Mouse (Mus musculus) urinary bladder, adult 18-20 months (tissue): ENCODE measurements around the gene Smad9.

Source experiments
- DNase-seq, 2 experiments: peaks; one replicate each; pipeline ENCODE4 v3.0.0; 2022; ENCODE audit warnings: low spot score in 2 of 2, mixed read lengths in 2 of 2

Gene Smad9

DNA sequence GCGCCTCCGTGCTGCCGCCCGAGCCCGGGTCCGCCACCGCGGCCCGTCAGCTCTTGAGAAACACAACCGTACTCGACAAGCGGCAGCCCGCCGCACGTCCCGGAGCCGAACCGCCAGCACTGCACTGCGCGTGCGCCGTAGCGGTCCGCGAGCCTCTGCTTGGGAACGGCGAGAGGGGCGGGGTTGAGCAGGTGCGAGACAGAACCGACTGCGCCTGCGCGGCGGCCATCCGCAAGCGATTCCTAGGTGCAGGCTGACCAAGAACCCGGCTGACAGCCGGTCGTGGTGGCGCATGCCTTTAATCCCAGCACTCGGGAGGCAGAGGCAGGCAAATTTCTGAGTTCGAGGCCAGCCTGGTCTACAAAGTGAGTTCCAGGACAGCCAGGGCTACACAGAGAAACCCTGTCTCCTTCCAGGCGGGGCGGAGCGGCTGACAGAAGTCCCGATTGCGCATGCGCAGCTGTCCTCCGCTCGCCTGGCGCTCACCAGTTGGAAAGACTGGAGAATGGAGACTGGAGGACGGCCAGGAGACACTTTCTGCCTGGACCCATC lies 52.4 kb downstream of the Smad9 start, which contains the start of gene Rfxap:
Gene Rfxap, minus strand, starts transcription at position 126 of the 552 bp plus-strand sequence.
- DNase-seq = peak; percentile 89 to 92

DNA sequence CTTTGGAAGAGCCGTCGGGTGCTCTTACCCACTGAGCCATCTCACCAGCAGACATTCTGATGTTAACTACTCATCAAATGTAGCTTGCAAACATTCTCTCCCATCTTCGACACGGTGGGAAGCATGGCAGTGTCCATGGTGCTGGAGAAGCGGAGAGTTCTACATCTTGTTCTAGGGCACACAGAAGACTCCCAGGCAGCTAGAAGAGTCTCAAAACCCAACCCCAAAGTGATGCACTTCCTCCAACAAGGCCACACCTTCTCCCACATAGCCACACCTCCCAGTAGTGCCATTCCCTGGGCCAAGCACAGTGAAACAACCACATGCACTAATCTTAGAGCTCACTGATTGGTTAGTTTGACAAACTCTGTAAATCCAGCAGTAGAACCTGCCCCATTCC lies 53.7 kb downstream of the Smad9 start:
- DNase-seq = no peak

DNA sequence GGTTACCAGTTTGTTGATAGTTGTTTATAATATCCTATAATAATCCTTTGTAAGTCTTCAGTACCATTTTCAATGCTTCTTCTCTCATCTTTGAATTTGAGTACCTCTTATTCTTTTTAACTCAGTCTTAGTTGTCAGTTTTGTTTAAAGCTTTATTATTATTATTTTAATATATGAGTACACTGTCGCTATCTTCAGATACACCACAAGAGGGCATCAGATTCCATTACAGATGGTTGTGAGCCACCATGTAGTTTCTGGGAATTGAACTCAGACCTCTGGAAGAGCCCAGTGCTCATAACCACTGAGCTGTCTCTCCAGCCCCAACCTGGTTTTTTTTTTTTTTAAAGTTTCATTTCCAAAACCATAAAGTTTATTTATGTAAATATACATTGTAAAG lies 56.2 kb downstream of the Smad9 start:
- no peak for DNase-seq

DNA sequence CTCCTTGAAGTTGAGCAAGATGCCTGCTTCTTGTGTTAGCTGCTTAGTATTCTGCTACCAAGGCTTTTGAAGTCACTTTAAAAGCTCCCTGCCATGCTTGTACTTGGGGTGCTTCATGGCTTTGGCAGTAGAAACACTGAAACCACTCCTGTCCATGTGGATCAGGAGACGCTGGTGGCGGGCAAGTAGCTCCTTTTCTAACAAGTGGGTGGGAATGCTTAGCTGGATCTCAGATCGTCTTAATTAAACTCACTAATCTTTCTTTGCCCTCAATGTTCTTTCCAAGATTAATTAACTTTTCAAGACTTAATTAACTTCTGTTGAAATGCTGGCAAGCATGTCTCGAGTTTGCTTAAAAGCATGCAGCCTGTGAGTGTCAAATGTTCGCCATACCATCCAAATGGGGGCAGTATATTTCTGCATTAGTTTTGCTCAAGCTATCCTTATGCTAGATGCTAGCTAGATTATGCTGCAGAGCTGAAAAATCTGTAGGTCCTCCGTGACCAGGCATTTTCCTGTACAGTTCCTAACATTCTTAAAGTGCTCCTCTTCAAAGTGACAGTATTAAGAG lies 58.1 kb downstream of the Smad9 start:
- no peak for DNase-seq

DNA sequence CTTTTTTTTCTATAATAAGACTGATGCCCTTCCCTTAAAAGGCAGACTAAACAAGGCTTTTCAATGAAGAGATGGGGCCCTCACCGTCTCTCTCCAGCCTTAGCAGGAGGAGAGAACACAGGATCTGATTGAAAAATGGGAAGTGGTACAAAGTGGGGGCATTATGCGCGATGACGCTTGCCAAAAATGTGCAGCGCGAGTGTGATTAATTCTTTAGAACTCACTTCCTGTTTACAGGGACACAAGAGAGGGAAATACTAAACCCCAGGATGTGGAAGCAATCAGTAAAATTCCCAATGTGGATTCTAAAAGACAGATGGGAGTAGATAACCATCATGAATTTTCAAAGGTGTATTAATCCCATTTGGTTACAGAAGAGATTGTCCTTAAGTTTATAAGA lies 59.2 kb downstream of the Smad9 start:
- no peak for DNase-seq

DNA sequence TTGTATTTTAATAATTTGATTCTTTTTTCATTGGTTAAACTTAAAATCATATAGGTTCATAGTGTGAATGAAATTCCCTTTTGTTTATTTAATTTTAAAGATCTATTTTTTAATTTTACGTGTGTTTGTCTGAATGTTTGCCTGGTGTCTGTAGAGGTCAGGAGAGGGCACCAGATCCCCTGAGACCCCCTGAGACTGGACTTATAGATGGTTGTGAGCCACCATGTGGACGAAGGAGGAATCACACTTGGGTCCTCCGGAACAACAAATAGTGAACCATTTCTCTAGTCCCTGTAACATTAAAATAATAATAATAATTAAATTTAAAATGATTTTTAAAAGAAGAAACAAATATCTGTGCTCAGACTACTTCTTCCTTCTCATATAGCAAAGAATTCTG lies 59.9 kb downstream of the Smad9 start:
- DNase-seq = no peak

DNA sequence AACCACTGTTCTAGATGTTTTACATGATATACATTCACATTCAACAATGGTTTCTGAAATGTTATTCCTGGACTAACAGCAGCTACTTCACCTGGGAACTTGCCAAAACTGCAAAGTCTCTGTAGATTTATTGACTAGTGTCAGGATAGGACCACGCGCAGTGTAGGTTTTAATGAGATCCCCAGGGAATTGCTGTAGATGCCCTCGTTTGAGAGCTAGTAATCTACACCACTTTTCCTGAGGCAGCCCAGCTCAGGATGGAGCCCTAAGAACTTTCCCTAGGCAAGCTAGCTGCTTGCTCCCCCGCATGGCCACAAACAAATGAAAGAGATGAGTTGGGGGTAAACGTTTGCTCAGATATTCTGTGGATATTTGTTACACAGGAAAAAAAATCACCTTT lies 67.1 kb downstream of the Smad9 start:
- no peak for DNase-seq

DNA sequence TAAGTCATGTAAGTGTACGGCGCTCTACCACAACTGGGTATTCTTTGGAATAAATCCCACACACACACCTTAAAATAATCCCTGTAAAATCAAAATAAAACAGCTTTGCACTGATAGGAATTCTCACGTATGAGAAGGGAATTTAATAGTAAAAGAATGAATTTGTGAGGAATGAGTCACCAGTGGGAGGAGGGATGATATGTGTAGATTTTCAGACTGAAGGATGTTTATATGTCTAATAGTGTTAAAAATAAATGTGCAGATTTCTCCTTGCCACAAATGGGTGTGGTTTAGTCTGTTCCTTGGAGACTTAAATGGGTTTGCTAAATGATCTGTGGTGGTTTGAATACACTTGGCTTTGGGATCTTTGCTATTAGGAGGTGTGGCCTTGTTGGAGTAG lies 77.1 kb downstream of the Smad9 start:
- DNase-seq = no peak

DNA sequence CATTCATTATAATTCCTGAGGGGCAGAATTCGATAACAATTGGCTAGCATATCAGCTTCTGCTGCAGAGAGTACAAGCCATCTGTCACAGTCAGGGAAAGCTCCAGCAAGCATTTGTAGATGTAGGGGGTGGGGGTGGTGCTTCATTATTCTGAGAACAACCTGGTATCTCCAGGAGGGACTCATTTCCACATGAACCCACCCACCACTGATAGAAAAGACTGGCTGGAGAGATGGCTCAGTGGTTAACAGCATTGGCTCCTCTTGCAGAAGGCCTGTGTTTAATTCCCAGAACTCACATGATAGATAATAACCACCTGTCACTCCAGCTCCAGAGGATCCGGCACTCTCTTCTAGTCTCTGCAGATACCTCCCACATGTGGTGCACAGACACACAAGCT lies 80.0 kb downstream of the Smad9 start:
- no peak for DNase-seq
